8 mouse cellular contexts compared by ENCODE assay signal in genomic region chr10:23795871-23796520, GRCm38 (mm10). TPM values are rescaled to one million over a fixed set of nuclear protein-coding genes. Genes with fewer than 3 reads are reported as not detected.
A peak's percentile ranks its signal among the peaks of the same experiment; 100 is the strongest.
DNase-seq lines count a peak whose midpoint lies in the region; ATAC-seq and TF ChIP-seq lines count a peak whose summit lies in the region.
"Had no signal": no experiment of that assay in that cellular context is flagged by ENCODE, and none has a peak within 500 bp of the region (broad histone marks: within the 10 kb centered on the region; RNA-seq: fewer than 3 reads in every experiment).

No protein-coding gene starts in this region.

- H3K9me3 ChIP-seq in lung, embryonic 14.5 days (ENCODE audit: low read depth, low read length) = no peaks in the 10 kb centered on the region
- no peaks in the 10 kb centered on the region for H3K9me3 ChIP-seq in forebrain, embryonic 14.5 days (replicated peaks; ENCODE audit: control insufficient read depth, low read length)
- H3K9me3 ChIP-seq in limb, embryonic 12.5 days = no peaks in the 10 kb centered on the region
- no peaks in the 10 kb centered on the region for H3K9me3 ChIP-seq in stomach, embryonic 14.5 days (ENCODE audit: control insufficient read depth, low read depth, low read length)

- peak overlapping the region; percentile 78 for H3K4me2 ChIP-seq in lung, embryonic 14.5 days
- peak overlapping the region; percentile 67 for H3K4me2 ChIP-seq in forebrain, embryonic 14.5 days (ENCODE audit: low read length)
- H3K4me2 ChIP-seq in limb, embryonic 12.5 days = peak overlapping the region; percentile 69
- H3K4me2 ChIP-seq in stomach, embryonic 14.5 days (replicated peaks; ENCODE audit: low read depth, low read length) = peak overlapping the region; percentile 67

- H3K27me3 ChIP-seq in lung, embryonic 14.5 days (ENCODE audit: insufficient read depth, low read length) = no peaks in the 10 kb centered on the region
- H3K27me3 ChIP-seq in forebrain, embryonic 14.5 days (replicated peaks; ENCODE audit: control insufficient read depth, insufficient read depth, low read length) = no peaks in the 10 kb centered on the region
- no peaks in the 10 kb centered on the region for H3K27me3 ChIP-seq in limb, embryonic 12.5 days
- H3K27me3 ChIP-seq in stomach, embryonic 14.5 days (ENCODE audit: control insufficient read depth, insufficient read depth, low read length) = no peaks in the 10 kb centered on the region

- 57% methylated on average over 9 of the region's 9 CpGs for WGBS in lung, embryonic 14.5 days
- WGBS in forebrain, embryonic 14.5 days = 41% methylated on average over 9 of the region's 9 CpGs
- 66% methylated on average over 9 of the region's 9 CpGs for WGBS in limb, embryonic 12.5 days
- WGBS in stomach, embryonic 14.5 days = 58% methylated on average over 9 of the region's 9 CpGs

- no peak for ATAC-seq in lung, embryonic 14.5 days (ENCODE audit: insufficient read depth)
- peak; percentile 32 for ATAC-seq in forebrain, embryonic 14.5 days
- ATAC-seq in limb, embryonic 12.5 days (ENCODE audit: insufficient number of reproducible peaks, insufficient read depth, low FRiP score, low TSS enrichment, low read depth) = no peak
- ATAC-seq in stomach, embryonic 14.5 days (ENCODE audit: insufficient number of reproducible peaks, insufficient read depth, low FRiP score, low read depth) = no peak
- no peak for ATAC-seq in erythroid progenitor cell, adult 5-6 weeks (replicated peaks; ENCODE audit: low FRiP score, poor library complexity, severe bottlenecking)

- H3K27ac ChIP-seq in lung, embryonic 14.5 days (ENCODE audit: low read depth) = no peak overlapping the region
- no peak overlapping the region for H3K27ac ChIP-seq in forebrain, embryonic 14.5 days (ENCODE audit: low read depth, low read length)
- 0 out of 2 replicates have a peak overlapping the region, but pooled peaks have one; percentile 56 for H3K27ac ChIP-seq in limb, embryonic 12.5 days
- no peak overlapping the region for H3K27ac ChIP-seq in stomach, embryonic 14.5 days (ENCODE audit: low read length)

- H3K4me3 ChIP-seq in lung, embryonic 14.5 days (ENCODE audit: low read depth, low read length) = peak overlapping the region; percentile 61
- peak overlapping the region; percentile 64 for H3K4me3 ChIP-seq in forebrain, embryonic 14.5 days (ENCODE audit: low read depth, low read length)
- H3K4me3 ChIP-seq in limb, embryonic 12.5 days (replicated peaks) = peak overlapping the region; percentile 68; the same call in 1 of the 2 replicates
- peak overlapping the region; percentile 72; the same call in 1 of the 2 replicates for H3K4me3 ChIP-seq in stomach, embryonic 14.5 days (ENCODE audit: low read depth, low read length)

- H3K9ac ChIP-seq in lung, embryonic 14.5 days = peak overlapping the region; percentile 86
- H3K9ac ChIP-seq in forebrain, embryonic 14.5 days (ENCODE audit: low read length) = peak overlapping the region; percentile 91
- H3K9ac ChIP-seq in limb, embryonic 12.5 days (replicated peaks) = peak overlapping the region; percentile 79; the same call in 1 of the 2 replicates
- 0 out of 2 replicates have a peak overlapping the region, but pooled peaks have one; percentile 1 for H3K9ac ChIP-seq in stomach, embryonic 14.5 days (replicated peaks; ENCODE audit: low read depth, low read length)

- no peak for TF ChIP-seq CTCF in lung, embryonic 14.5 days (IDR thresholded peaks at IDR 0.05; ENCODE audit: low read depth)

- H3K4me1 ChIP-seq in lung, embryonic 14.5 days (ENCODE audit: insufficient read depth) = 0 out of 2 replicates have a peak, but pooled peaks cover 4% of the 10 kb centered on the region
- H3K4me1 ChIP-seq in forebrain, embryonic 14.5 days (ENCODE audit: control insufficient read depth, insufficient read depth, low read length) = peaks cover 5% of the 10 kb centered on the region; the same call in 1 of the 2 replicates
- peaks cover 17% of the 10 kb centered on the region for H3K4me1 ChIP-seq in limb, embryonic 12.5 days (replicated peaks)
- peaks cover 3% of the 10 kb centered on the region; the same call in 1 of the 2 replicates for H3K4me1 ChIP-seq in stomach, embryonic 14.5 days (ENCODE audit: control insufficient read depth, insufficient read depth, low read length)

- peaks cover 4% of the 10 kb centered on the region; the same call in 1 of the 2 replicates for H3K36me3 ChIP-seq in lung, embryonic 14.5 days (ENCODE audit: insufficient read depth)
- peaks cover 10% of the 10 kb centered on the region for H3K36me3 ChIP-seq in forebrain, embryonic 14.5 days (ENCODE audit: control insufficient read depth, insufficient read depth, low read length)
- H3K36me3 ChIP-seq in limb, embryonic 12.5 days = peaks cover 12% of the 10 kb centered on the region; the same call in 1 of the 2 replicates
- no peaks in the 10 kb centered on the region for H3K36me3 ChIP-seq in stomach, embryonic 14.5 days (ENCODE audit: control insufficient read depth, insufficient read depth, low read length)

- no peak for DNase-seq in lung, embryonic 14.5 days
- DNase-seq in lung, postnatal 4 days = no peak
- DNase-seq in forebrain, embryonic 14.5 days (ENCODE audit: low spot score) = peak; percentile 32
- DNase-seq in cerebellum, postnatal 36 days = no peak

RNA-seq across cellular contexts. Expression of gene Slc18b1, which starts 0.8 kb away (rescaled TPM):
- polyA plus RNA-seq in lung, embryonic 14.5 days (2014; fragmentation: Nextera tagmentation; extraction: Ambion mirVana) = 21.7 and 22.9 TPM in 2 replicates
- polyA plus RNA-seq in forebrain, embryonic 14.5 days (2014; fragmentation: Nextera tagmentation; extraction: Ambion mirVana) = 19.5 and 22.2 TPM in 2 replicates
- 13.4 and 15.2 TPM in 2 replicates for polyA plus RNA-seq in limb, embryonic 12.5 days (2016; fragmentation: Nextera tagmentation; extraction: Ambion mirVana)
- polyA plus RNA-seq in stomach, embryonic 14.5 days (2014; fragmentation: Nextera tagmentation; extraction: Ambion mirVana) = 17.3 and 23.7 TPM in 2 replicates
- 0.36 TPM in 1 of 2 replicates, not detected in the other for total RNA-seq in erythroid progenitor cell, adult 5-6 weeks (2015; ENCODE audit: low replicate concordance)
- total RNA-seq in erythroid progenitor cell, adult 5-6 weeks (2017; ENCODE audit: low replicate concordance) = not detected in 2 replicates
- total RNA-seq: neutrophil, adult 5-6 weeks had no signal

RNA-seq across cellular contexts. Expression of gene Rps12, which starts 8.9 kb away (rescaled TPM):
- 235 and 246 TPM in 2 replicates for polyA plus RNA-seq in lung, embryonic 14.5 days (2014; fragmentation: Nextera tagmentation; extraction: Ambion mirVana)
- 143 and 176 TPM in 2 replicates for polyA plus RNA-seq in forebrain, embryonic 14.5 days (2014; fragmentation: Nextera tagmentation; extraction: Ambion mirVana)
- polyA plus RNA-seq in limb, embryonic 12.5 days (2016; fragmentation: Nextera tagmentation; extraction: Ambion mirVana) = 152 and 159 TPM in 2 replicates
- 247 and 248 TPM in 2 replicates for polyA plus RNA-seq in stomach, embryonic 14.5 days (2014; fragmentation: Nextera tagmentation; extraction: Ambion mirVana)
- total RNA-seq in erythroid progenitor cell, adult 5-6 weeks (2015; ENCODE audit: low replicate concordance) = 1,496 and 1,704 TPM in 2 replicates
- total RNA-seq in erythroid progenitor cell, adult 5-6 weeks (2017; ENCODE audit: low replicate concordance) = 275 and 669 TPM in 2 replicates

RNA-seq across cellular contexts. Expression of gene Vnn3, which starts 55.3 kb away (rescaled TPM):
- not detected in 2 replicates for polyA plus RNA-seq in lung, embryonic 14.5 days (2014; fragmentation: Nextera tagmentation; extraction: Ambion mirVana)
- 0.11 TPM in 1 of 2 replicates, not detected in the other for polyA plus RNA-seq in forebrain, embryonic 14.5 days (2014; fragmentation: Nextera tagmentation; extraction: Ambion mirVana)
- not detected in 2 replicates for polyA plus RNA-seq in limb, embryonic 12.5 days (2016; fragmentation: Nextera tagmentation; extraction: Ambion mirVana)
- 0.27 TPM in 1 of 2 replicates, not detected in the other for polyA plus RNA-seq in stomach, embryonic 14.5 days (2014; fragmentation: Nextera tagmentation; extraction: Ambion mirVana)
- 5.4 TPM in 1 of 2 replicates, not detected in the other for total RNA-seq in erythroid progenitor cell, adult 5-6 weeks (2015; ENCODE audit: low replicate concordance)
- not detected in 2 replicates for total RNA-seq in erythroid progenitor cell, adult 5-6 weeks (2017; ENCODE audit: low replicate concordance)

Comparison
In these comparisons a context has a peak if more than half of its experiments do, and no peak if none do; other contexts are left out.
1. H3K9ac ChIP-seq: peak in every context shown above with its lines; median percentile 91 in forebrain, embryonic 14.5 days; 86 in lung, embryonic 14.5 days; 79 in limb, embryonic 12.5 days; 1 in stomach, embryonic 14.5 days.